Mouse (Mus musculus) heart, postnatal 0 days (tissue): ENCODE measurements around the gene Gfra1.

Experiments
- CTCF ChIP-seq: IDR thresholded peaks from 2 replicates; pipeline ENCODE4 v1.5.1; 2016; ENCODE audit warnings: antibody characterized with exemption, control low read depth, low read depth
- EP300 ChIP-seq: IDR thresholded peaks from 2 replicates; pipeline ENCODE4 v1.6.1; 2016; ENCODE audit warnings: antibody characterized with exemption, low read depth

DNA sequence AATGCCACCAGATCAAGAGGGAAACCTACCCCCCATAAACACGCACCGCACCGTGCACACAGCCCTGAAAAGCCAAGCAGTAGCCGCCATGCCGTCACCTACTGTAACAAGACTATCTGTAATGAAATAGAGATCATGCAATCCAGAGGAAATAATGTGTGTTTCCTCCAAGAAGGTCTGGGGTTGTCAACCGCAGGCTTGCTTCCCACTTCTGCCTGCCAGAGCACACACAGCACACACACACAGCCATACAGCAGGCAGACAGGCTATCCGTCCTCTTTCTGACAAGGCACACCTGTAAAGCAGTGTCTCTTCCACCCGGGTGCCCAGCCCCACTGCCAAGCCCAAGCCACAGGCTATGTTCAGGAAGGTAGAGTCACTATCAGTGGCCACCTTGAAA lies 66.2 kb downstream of the Gfra1 start:
- TF ChIP-seq EP300 (no peak), CTCF (no peak)
